8 mouse cellular contexts compared by ENCODE assay signal in the genomic region with DNA sequence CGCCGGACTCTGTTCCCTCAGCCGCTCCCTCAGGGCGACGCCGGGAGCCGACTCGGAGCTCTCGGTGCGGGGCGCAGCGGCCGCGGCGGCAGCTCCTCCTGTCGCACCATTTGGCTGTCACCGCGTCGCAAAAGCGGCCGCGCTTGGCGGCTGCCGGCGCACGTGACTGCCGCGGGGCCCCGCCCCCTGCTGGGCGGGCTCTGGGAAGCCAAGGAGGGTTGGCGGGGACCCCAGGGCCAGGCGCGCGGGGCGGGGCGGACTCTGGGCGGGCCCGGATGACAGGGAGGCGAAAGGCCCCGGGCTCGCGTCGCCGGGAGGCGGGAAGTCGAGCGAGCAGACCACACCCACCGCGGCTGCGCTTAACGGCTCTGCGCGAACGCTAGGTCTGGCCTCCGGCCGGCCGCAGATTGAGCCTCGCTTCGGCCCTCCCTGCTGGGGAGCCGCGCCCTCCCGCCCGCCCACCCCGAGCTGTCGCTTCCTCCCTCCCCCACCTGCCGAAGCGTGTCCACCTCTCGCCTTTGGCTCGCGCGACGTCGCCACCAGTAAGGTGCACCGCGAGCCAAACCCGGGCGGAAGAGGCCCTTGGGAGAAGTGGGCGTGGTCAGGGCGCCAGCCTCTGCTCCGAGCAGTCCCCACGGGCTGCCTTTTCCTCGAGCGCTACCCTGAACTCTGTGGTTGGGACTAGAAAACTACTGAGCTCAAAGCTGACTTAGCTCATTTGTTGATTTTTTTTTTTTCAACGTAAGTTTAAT. TPM values are rescaled to one million over a fixed set of nuclear protein-coding genes. Genes with fewer than 3 reads are reported as not detected.
A peak's percentile ranks its signal among the peaks of the same experiment; 100 is the strongest.
DNase-seq lines count a peak whose midpoint lies in the region; ATAC-seq and TF ChIP-seq lines count a peak whose summit lies in the region.

TSS of gene Pkn2 (minus strand) at position 133 of the 752 bp plus-strand sequence.

- H3K4me3 ChIP-seq in forebrain, embryonic 10.5 days = peak within 1 kb of the TSS; percentile 99
- peak within 1 kb of the TSS; percentile 99 for H3K4me3 ChIP-seq in heart, embryonic 15.5 days
- H3K4me3 ChIP-seq in liver, embryonic 14.5 days (ENCODE audit: insufficient read depth in 1 of 2, low read depth in 2 of 2, low read length in 2 of 2) = peak within 1 kb of the TSS; percentile 87 to 92
- peak within 1 kb of the TSS; percentile 98 for H3K4me3 ChIP-seq in neural tube, embryonic 11.5 days (ENCODE audit: low read depth, low read length)
- H3K4me3 ChIP-seq in stomach, postnatal 0 days (ENCODE audit: low read depth, low read length) = peak within 1 kb of the TSS; percentile 100

- peak within 1 kb of the TSS; percentile 68 for H3K4me2 ChIP-seq in heart, embryonic 15.5 days
- peak within 1 kb of the TSS; percentile 88 for H3K4me2 ChIP-seq in liver, embryonic 14.5 days (ENCODE audit: low read depth)
- H3K4me2 ChIP-seq in neural tube, embryonic 11.5 days (ENCODE audit: low read depth) = peak within 1 kb of the TSS; percentile 58
- peak within 1 kb of the TSS; percentile 47 for H3K4me2 ChIP-seq in stomach, postnatal 0 days (replicated peaks; ENCODE audit: low read depth)

- peaks cover 19% of the 10 kb centered on the region for H3K4me1 ChIP-seq in forebrain, embryonic 10.5 days
- H3K4me1 ChIP-seq in heart, embryonic 15.5 days (replicated peaks) = peaks cover 9% of the 10 kb centered on the region; the same call in 1 of the 2 replicates
- H3K4me1 ChIP-seq in liver, embryonic 14.5 days (replicated peaks; ENCODE audit: control insufficient read depth in 2 of 2, insufficient read depth in 2 of 2, low read length in 1 of 2) = peaks cover 20 to 25% of the 10 kb centered on the region in 2 experiments
- peaks cover 2% of the 10 kb centered on the region; the same call in 1 of the 2 replicates for H3K4me1 ChIP-seq in neural tube, embryonic 11.5 days (ENCODE audit: control insufficient read depth, insufficient read depth, low read length)
- H3K4me1 ChIP-seq in stomach, postnatal 0 days (replicated peaks; ENCODE audit: control insufficient read depth, insufficient read depth) = no peaks in the 10 kb centered on the region

- H3K27ac ChIP-seq in forebrain, embryonic 10.5 days = peak within 1 kb of the TSS; percentile 98
- H3K27ac ChIP-seq in heart, embryonic 15.5 days = peak within 1 kb of the TSS; percentile 97
- peak within 1 kb of the TSS; percentile 95 for H3K27ac ChIP-seq in liver, embryonic 14.5 days
- H3K27ac ChIP-seq in neural tube, embryonic 11.5 days (ENCODE audit: low read depth, low read length) = peak within 1 kb of the TSS; percentile 95
- H3K27ac ChIP-seq in stomach, postnatal 0 days (replicated peaks) = peak within 1 kb of the TSS; percentile 99

- peak; percentile 99 for ATAC-seq in heart, embryonic 15.5 days (replicated peaks; ENCODE audit: insufficient number of reproducible peaks, insufficient read depth, low FRiP score, low read depth)
- ATAC-seq in liver, embryonic 14.5 days (ENCODE audit: insufficient read depth) = peak; percentile 93
- peak; percentile 98 for ATAC-seq in neural tube, embryonic 11.5 days (ENCODE audit: insufficient read depth, low FRiP score, low TSS enrichment)
- ATAC-seq in stomach, postnatal 0 days (ENCODE audit: low FRiP score, low TSS enrichment) = peak; percentile 99

- TF ChIP-seq CTCF in liver, embryonic 14.5 days (IDR thresholded peaks at IDR 0.05; ENCODE audit: low read depth) = 0 out of 2 replicates have a peak, but pooled peaks have one; percentile 3
- TF ChIP-seq CTCF in stomach, postnatal 0 days (IDR thresholded peaks at IDR 0.05; ENCODE audit: low read depth) = peak; percentile 19; the same call in 1 of the 2 replicates

- no peak; the same call in 1 of the 2 replicates for TF ChIP-seq EP300 in liver, embryonic 14.5 days (IDR thresholded peaks at IDR 0.05; ENCODE audit: low read depth)
- no peak for TF ChIP-seq EP300 in stomach, postnatal 0 days (optimal IDR thresholded peaks at IDR 0.05)

- H3K9ac ChIP-seq in heart, embryonic 15.5 days = peak within 1 kb of the TSS; percentile 95
- H3K9ac ChIP-seq in liver, embryonic 14.5 days (replicated peaks) = peak within 1 kb of the TSS; percentile 97
- peak within 1 kb of the TSS; percentile 95 for H3K9ac ChIP-seq in neural tube, embryonic 11.5 days (ENCODE audit: low read length)
- H3K9ac ChIP-seq in stomach, postnatal 0 days (ENCODE audit: low read length) = peak within 1 kb of the TSS; percentile 97

- H3K36me3 ChIP-seq in forebrain, embryonic 10.5 days (replicated peaks) = no peaks in the 10 kb centered on the region
- H3K36me3 ChIP-seq in heart, embryonic 15.5 days = no peaks in the 10 kb centered on the region
- H3K36me3 ChIP-seq in liver, embryonic 14.5 days (replicated peaks; ENCODE audit: control insufficient read depth, insufficient read depth, low read depth) = no peaks in the 10 kb centered on the region
- H3K36me3 ChIP-seq in neural tube, embryonic 11.5 days (ENCODE audit: control insufficient read depth, insufficient read depth, low read length) = no peaks in the 10 kb centered on the region
- no peaks in the 10 kb centered on the region for H3K36me3 ChIP-seq in stomach, postnatal 0 days (ENCODE audit: control insufficient read depth, insufficient read depth, low read length)

- H3K9me3 ChIP-seq in forebrain, embryonic 10.5 days = no peaks in the 10 kb centered on the region
- H3K9me3 ChIP-seq in heart, embryonic 15.5 days (replicated peaks) = no peaks in the 10 kb centered on the region
- H3K9me3 ChIP-seq in liver, embryonic 14.5 days (ENCODE audit: control insufficient read depth, low read length) = no peaks in the 10 kb centered on the region
- no peaks in the 10 kb centered on the region for H3K9me3 ChIP-seq in neural tube, embryonic 11.5 days (ENCODE audit: control insufficient read depth, low read length)
- no peaks in the 10 kb centered on the region for H3K9me3 ChIP-seq in stomach, postnatal 0 days (ENCODE audit: control insufficient read depth, low read length)

- WGBS in forebrain, embryonic 10.5 days = under 1% methylated on average over 79 of the region's 84 CpGs
- 0% methylated on average over 80 of the region's 84 CpGs for WGBS in heart, embryonic 15.5 days
- WGBS in liver, embryonic 14.5 days (ENCODE audit: insufficient replicate concordance) = under 1% methylated on average over 82 of the region's 84 CpGs
- WGBS in neural tube, embryonic 11.5 days = under 1% methylated on average over 55 of the region's 84 CpGs
- under 1% methylated on average over 76 of the region's 84 CpGs for WGBS in stomach, postnatal 0 days

- H3K27me3 ChIP-seq in forebrain, embryonic 10.5 days (ENCODE audit: poor library complexity, severe bottlenecking) = no peaks in the 10 kb centered on the region
- H3K27me3 ChIP-seq in heart, embryonic 15.5 days = no peaks in the 10 kb centered on the region
- H3K27me3 ChIP-seq in liver, embryonic 14.5 days (ENCODE audit: control insufficient read depth, insufficient read depth, low read length) = no peaks in the 10 kb centered on the region
- no peaks in the 10 kb centered on the region for H3K27me3 ChIP-seq in neural tube, embryonic 11.5 days (ENCODE audit: control insufficient read depth, insufficient read depth, low read length)
- no peaks in the 10 kb centered on the region for H3K27me3 ChIP-seq in stomach, postnatal 0 days (ENCODE audit: control insufficient read depth, insufficient read depth, low read length)

- peak; percentile 97 to 98 for DNase-seq in CD8-positive naive resting alpha-beta T cell, adult 2 months (ENCODE audit: low read depth in 2 of 2, low spot score in 2 of 2)
- DNase-seq in c-Kit-positive CD71-negative TER-119-negative erythroid progenitor cells, embryonic 14.5 days (ENCODE audit: low read depth) = peak; percentile 97
- peak; percentile 95 for DNase-seq in forebrain, embryonic 10.5 days (ENCODE audit: extremely low spot score, low spot score)
- DNase-seq in kidney, postnatal 25 days = peak; percentile 99 to 100
- peak; percentile 97 for DNase-seq in liver, embryonic 14.5 days (ENCODE audit: low read depth in 3 of 3, low spot score in 3 of 3)
- peak; percentile 100 for DNase-seq in neural tube, embryonic 11.5 days (ENCODE audit: low spot score)
- DNase-seq in stomach, postnatal 0 days (ENCODE audit: low spot score) = peak; percentile 100

RNA-seq across cellular contexts. Expression of gene Pkn2, which starts in this region (rescaled TPM):
- polyA plus RNA-seq in forebrain, embryonic 10.5 days (2016; fragmentation: Nextera tagmentation; extraction: Ambion mirVana) = 50.7 and 57.5 TPM in 2 replicates
- 31.9 and 36.2 TPM in 2 replicates for polyA plus RNA-seq in heart, embryonic 15.5 days (2015; fragmentation: Nextera tagmentation; extraction: Ambion mirVana)
- polyA plus RNA-seq in liver, embryonic 14.5 days (2012; rRNA removed) = 9.2 and 14.9 TPM in 2 replicates
- polyA plus RNA-seq in liver, embryonic 14.5 days (2014; fragmentation: Nextera tagmentation; extraction: Ambion mirVana) = 31.1 and 34.1 TPM in 2 replicates
- polyA plus RNA-seq in neural tube, embryonic 11.5 days (2014; fragmentation: Nextera tagmentation; extraction: Ambion mirVana) = 41.9 and 43.1 TPM in 2 replicates
- polyA plus RNA-seq in stomach, postnatal 0 days (2015; fragmentation: Nextera tagmentation; extraction: Ambion mirVana) = 32.4 and 38.7 TPM in 2 replicates

Comparison
In these comparisons a context has a peak if more than half of its experiments do, and no peak if none do; other contexts are left out.
1. Peak in every context shown above with its lines: DNase-seq, ATAC-seq, H3K4me3 ChIP-seq and H3K27ac ChIP-seq.